Mouse (Mus musculus) forebrain, embryonic 10.5 days (tissue): ENCODE data around the gene Fam187b. TPM values are rescaled to one million over a fixed set of nuclear protein-coding genes. Genes with fewer than 3 reads are reported as not detected.
A peak's percentile ranks its signal among the peaks of the same experiment; 100 is the strongest.

ENCODE experiments used
- DNase-seq: peaks from one replicate; pipeline ENCODE4 v3.0.0-alpha.2; 2017; ENCODE audit warnings: low spot score; ENCODE audit errors: extremely low spot score
- H3K27ac ChIP-seq: fragments of 300-500 bp; sonication (generic); 2 replicates; pipeline ENCODE4 v1.5.1; 2016; ENCODE audit warnings: mild to moderate bottlenecking
- H3K27me3 ChIP-seq: fragments of 300-500 bp; sonication (generic); 2 replicates; pipeline ENCODE4 v1.6.1; 2016; ENCODE audit warnings: mild to moderate bottlenecking; ENCODE audit not compliant: poor library complexity, severe bottlenecking
- H3K36me3 ChIP-seq: fragments of 300-500 bp; sonication (generic); replicated peaks from 2 replicates; pipeline ENCODE4 v1.6.1; 2016; ENCODE audit warnings: mild to moderate bottlenecking, moderate library complexity
- H3K4me1 ChIP-seq: fragments of 300-500 bp; sonication (generic); 2 replicates; pipeline ENCODE4 v1.6.1; 2016
- H3K4me3 ChIP-seq: fragments of 300-500 bp; sonication (generic); 2 replicates; pipeline ENCODE4 v1.5.1; 2016; ENCODE audit warnings: mild to moderate bottlenecking, moderate library complexity
- H3K9me3 ChIP-seq: fragments of 300-500 bp; sonication (generic); 2 replicates; pipeline ENCODE4 v1.6.1; 2016; ENCODE audit warnings: mild to moderate bottlenecking, moderate library complexity
- WGBS: fragments of 180-500 bp; shearing (Covaris S2); methylation state at CpG from one replicate; pipeline ENCODE4 v1.1.7; 2016; 5-methylcytosine and 5-hydroxymethylcytosine counted together
- polyA plus RNA-seq: library from polyadenylated mRNA; unstranded; fragments of >200 nt; fragmentation: Nextera tagmentation; extraction: Ambion mirVana; gene quantifications from 2 replicates; pipeline ENCODE4 v1.2.1, GENCODE M21; 2016

Gene Fam187b
- polyA plus RNA-seq, 1 experiment from 2014 or later: 2.1 TPM

- H3K4me3 ChIP-seq: no peak overlapping the region
- no peak for DNase-seq
- H3K27ac ChIP-seq: no peak overlapping the region
- 92% methylated on average over 6 of the region's 6 CpGs for WGBS
- peaks cover 19% of the 10 kb centered on the region for H3K4me1 ChIP-seq
- H3K9me3 ChIP-seq: no peaks in the 10 kb centered on the region
- peaks cover 75% of the 10 kb centered on the region for H3K36me3 ChIP-seq
- no peaks in the 10 kb centered on the region for H3K27me3 ChIP-seq
These were observed 20.1 kb upstream of the Fam187b start for GRCm38 (mm10) chr7:30953459-30953858.

- H3K27me3 ChIP-seq: no peaks in the 10 kb centered on the region
- H3K36me3 ChIP-seq: peaks cover 76% of the 10 kb centered on the region
- DNase-seq: no peak
- no peak overlapping the region for H3K27ac ChIP-seq
- H3K4me3 ChIP-seq: no peak overlapping the region
- H3K9me3 ChIP-seq: no peaks in the 10 kb centered on the region
- peaks cover 21% of the 10 kb centered on the region for H3K4me1 ChIP-seq
- 90% methylated on average over 3 of the region's 3 CpGs for WGBS
These were observed 19.6 kb upstream of the Fam187b start for GRCm38 (mm10) chr7:30954036-30954435.

GRCm38 (mm10) chr7:30954971-30955520 is 18.5 kb upstream of the Fam187b start:
- Histone ChIP-seq H3K27me3 (no peaks in the 10 kb centered on the region), H3K4me3 (peak overlapping the region; percentile 95), H3K36me3 (peaks cover 76% of the 10 kb centered on the region), H3K27ac (peak overlapping the region; percentile 100; the same call in 1 of the 2 replicates), H3K4me1 (peaks cover 21% of the 10 kb centered on the region), H3K9me3 (no peaks in the 10 kb centered on the region)
- 94% methylated on average over 12 of the region's 12 CpGs for WGBS
- DNase-seq: no peak

GRCm38 (mm10) chr7:30955584-30956356 is 17.8 kb upstream of the Fam187b start:
- peak overlapping the region; percentile 100 for H3K27ac ChIP-seq
- peak; percentile 88 for DNase-seq
- H3K27me3 ChIP-seq: no peaks in the 10 kb centered on the region
- H3K4me3 ChIP-seq: peak overlapping the region; percentile 95
- under 1% methylated on average over 64 of the region's 64 CpGs for WGBS
- peaks cover 21% of the 10 kb centered on the region for H3K4me1 ChIP-seq
- peaks cover 76% of the 10 kb centered on the region for H3K36me3 ChIP-seq
- H3K9me3 ChIP-seq: no peaks in the 10 kb centered on the region

- H3K27me3 ChIP-seq: no peaks in the 10 kb centered on the region
- DNase-seq: no peak
- 0% methylated on average over 44 of the region's 49 CpGs for WGBS
- H3K4me3 ChIP-seq: peak overlapping the region; percentile 95
- no peaks in the 10 kb centered on the region for H3K9me3 ChIP-seq
- H3K36me3 ChIP-seq: peaks cover 76% of the 10 kb centered on the region
- H3K4me1 ChIP-seq: peaks cover 21% of the 10 kb centered on the region
- peak overlapping the region; percentile 100 for H3K27ac ChIP-seq
These were observed 17.2 kb upstream of the Fam187b start for GRCm38 (mm10) chr7:30956357-30956751.

- Histone ChIP-seq H3K4me1 (peaks cover 21% of the 10 kb centered on the region), H3K4me3 (peak within 1 kb of the TSS; percentile 95), H3K27me3 (no peaks in the 10 kb centered on the region), H3K27ac (peak within 1 kb of the TSS; percentile 100), H3K36me3 (peaks cover 76% of the 10 kb centered on the region), H3K9me3 (no peaks in the 10 kb centered on the region)
- WGBS: under 1% methylated on average over 37 of the region's 82 CpGs
- peak; percentile 81 for DNase-seq
These were observed 16.7 kb upstream of the Fam187b start, which contains the start of gene Usf2 for GRCm38 (mm10) chr7:30956756-30957366. Usf2 (minus strand) TSS chr7:30956803.

- H3K27me3 ChIP-seq: no peaks in the 10 kb centered on the region
- peak; percentile 90 for DNase-seq
- peak overlapping the region; percentile 95 for H3K4me3 ChIP-seq
- H3K27ac ChIP-seq: peak overlapping the region; percentile 100
- H3K4me1 ChIP-seq: peaks cover 21% of the 10 kb centered on the region
- H3K36me3 ChIP-seq: peaks cover 76% of the 10 kb centered on the region
- WGBS: under 1% methylated on average over 43 of the region's 43 CpGs
- H3K9me3 ChIP-seq: no peaks in the 10 kb centered on the region
These were observed 16.2 kb upstream of the Fam187b start for GRCm38 (mm10) chr7:30957367-30957783.

GRCm38 (mm10) chr7:30958109-30958865 is 15.3 kb upstream of the Fam187b start:
- no peaks in the 10 kb centered on the region for H3K9me3 ChIP-seq
- DNase-seq: no peak
- H3K27ac ChIP-seq: peak overlapping the region; percentile 100
- H3K4me3 ChIP-seq: peak overlapping the region; percentile 95
- H3K4me1 ChIP-seq: peaks cover 21% of the 10 kb centered on the region
- peaks cover 76% of the 10 kb centered on the region for H3K36me3 ChIP-seq
- 78% methylated on average over 28 of the region's 28 CpGs for WGBS
- H3K27me3 ChIP-seq: no peaks in the 10 kb centered on the region

- peaks cover 21% of the 10 kb centered on the region for H3K4me1 ChIP-seq
- H3K36me3 ChIP-seq: peaks cover 74% of the 10 kb centered on the region
- no peaks in the 10 kb centered on the region for H3K27me3 ChIP-seq
- no peak overlapping the region for H3K27ac ChIP-seq
- WGBS: 94% methylated on average over 9 of the region's 9 CpGs
- DNase-seq: no peak
- no peak overlapping the region for H3K4me3 ChIP-seq
- no peaks in the 10 kb centered on the region for H3K9me3 ChIP-seq
These were observed 14.6 kb upstream of the Fam187b start for GRCm38 (mm10) chr7:30958866-30959487.

- Histone ChIP-seq H3K9me3 (no peaks in the 10 kb centered on the region), H3K27ac (no peak overlapping the region), H3K4me3 (no peak overlapping the region), H3K36me3 (peaks cover 71% of the 10 kb centered on the region), H3K4me1 (peaks cover 20% of the 10 kb centered on the region), H3K27me3 (no peaks in the 10 kb centered on the region)
- DNase-seq: no peak
- WGBS: 84% methylated on average over 6 of the region's 6 CpGs
These were observed 13.7 kb upstream of the Fam187b start for GRCm38 (mm10) chr7:30959786-30960349.

- Histone ChIP-seq H3K4me3 (no peak overlapping the region), H3K4me1 (peaks cover 17% of the 10 kb centered on the region), H3K36me3 (peaks cover 82% of the 10 kb centered on the region), H3K27me3 (no peaks in the 10 kb centered on the region), H3K9me3 (no peaks in the 10 kb centered on the region), H3K27ac (no peak overlapping the region)
- 94% methylated on average over 5 of the region's 5 CpGs for WGBS
- no peak for DNase-seq
These were observed 10.7 kb upstream of the Fam187b start for GRCm38 (mm10) chr7:30962862-30963261.

- no peak for DNase-seq
- no peaks in the 10 kb centered on the region for H3K9me3 ChIP-seq
- no peaks in the 10 kb centered on the region for H3K27me3 ChIP-seq
- 93% methylated on average over 7 of the region's 7 CpGs for WGBS
- no peak overlapping the region for H3K27ac ChIP-seq
- H3K4me1 ChIP-seq: peaks cover 9% of the 10 kb centered on the region; the same call in 1 of the 2 replicates
- H3K36me3 ChIP-seq: peaks cover 80% of the 10 kb centered on the region
- no peak overlapping the region for H3K4me3 ChIP-seq
These were observed 9.2 kb upstream of the Fam187b start for GRCm38 (mm10) chr7:30964366-30964765.
